Mouse (Mus musculus) hindbrain, postnatal 0 days (tissue): ENCODE measurements at regions not wholly inside any gene's neighbourhood (a gene's known extent, or its start where the extent isn't known, plus 50 kb on each side); places are given as distances from the start of the nearest gene placed in this dataset.

Source experiments
- ATAC-seq: fragments of 200-750 bp; cut with Nextera tagmentation; 2 replicates; pipeline ENCODE4 v1.8.0; 2017; ENCODE audit warnings: mild to moderate bottlenecking, moderate TSS enrichment, moderate library complexity
- DNase-seq: peaks from one replicate; pipeline ENCODE4 v3.0.0-alpha.2; 2015; ENCODE audit warnings: low spot score
- H3K27ac ChIP-seq: fragments of 300-500 bp; sonication (generic); 2 replicates; pipeline ENCODE4 v1.5.1; 2014; ENCODE audit warnings: mild to moderate bottlenecking
- H3K27me3 ChIP-seq: fragments of 300-500 bp; sonication (generic); 2 replicates; pipeline ENCODE4 v1.6.1; 2014; ENCODE audit warnings: low read length, mixed read lengths; ENCODE audit not compliant: insufficient read depth
- H3K36me3 ChIP-seq: fragments of 300-500 bp; sonication (generic); 2 replicates; pipeline ENCODE4 v1.6.1; 2014; ENCODE audit warnings: low read length, mixed read lengths; ENCODE audit not compliant: insufficient read depth
- H3K4me1 ChIP-seq: fragments of 300-500 bp; sonication (generic); 2 replicates; pipeline ENCODE4 v1.6.1; 2014; ENCODE audit warnings: antibody characterized with exemption, low read length, mixed read lengths; ENCODE audit not compliant: insufficient read depth
- H3K4me2 ChIP-seq: fragments of 300-500 bp; sonication (generic); 2 replicates; pipeline ENCODE4 v1.6.1; 2014; ENCODE audit warnings: low read depth, mild to moderate bottlenecking, low read length, moderate library complexity, mixed read lengths
- H3K4me3 ChIP-seq: fragments of 300-500 bp; sonication (generic); 2 replicates; pipeline ENCODE4 v1.5.1; 2014; ENCODE audit warnings: low read length
- H3K9ac ChIP-seq: fragments of 300-500 bp; sonication (generic); replicated peaks from 2 replicates; pipeline ENCODE4 v1.6.1; 2014; ENCODE audit warnings: mild to moderate bottlenecking, low read length, moderate library complexity, mixed read lengths
- H3K9me3 ChIP-seq: fragments of 300-500 bp; sonication (generic); 2 replicates; pipeline ENCODE4 v1.6.1; 2016; ENCODE audit warnings: low read length, mixed read lengths
- CTCF ChIP-seq: IDR thresholded peaks from 2 replicates; pipeline ENCODE4 v1.5.1; 2016; ENCODE audit warnings: antibody characterized with exemption, control low read depth, low read depth
- WGBS: fragments of 180-500 bp; shearing (Covaris S2); extraction: QIAGEN DNeasy Blood & Tissue Kit; methylation state at CpG from one replicate; pipeline ENCODE4 v1.1.7; 2014; 5-methylcytosine and 5-hydroxymethylcytosine counted together

DNA sequence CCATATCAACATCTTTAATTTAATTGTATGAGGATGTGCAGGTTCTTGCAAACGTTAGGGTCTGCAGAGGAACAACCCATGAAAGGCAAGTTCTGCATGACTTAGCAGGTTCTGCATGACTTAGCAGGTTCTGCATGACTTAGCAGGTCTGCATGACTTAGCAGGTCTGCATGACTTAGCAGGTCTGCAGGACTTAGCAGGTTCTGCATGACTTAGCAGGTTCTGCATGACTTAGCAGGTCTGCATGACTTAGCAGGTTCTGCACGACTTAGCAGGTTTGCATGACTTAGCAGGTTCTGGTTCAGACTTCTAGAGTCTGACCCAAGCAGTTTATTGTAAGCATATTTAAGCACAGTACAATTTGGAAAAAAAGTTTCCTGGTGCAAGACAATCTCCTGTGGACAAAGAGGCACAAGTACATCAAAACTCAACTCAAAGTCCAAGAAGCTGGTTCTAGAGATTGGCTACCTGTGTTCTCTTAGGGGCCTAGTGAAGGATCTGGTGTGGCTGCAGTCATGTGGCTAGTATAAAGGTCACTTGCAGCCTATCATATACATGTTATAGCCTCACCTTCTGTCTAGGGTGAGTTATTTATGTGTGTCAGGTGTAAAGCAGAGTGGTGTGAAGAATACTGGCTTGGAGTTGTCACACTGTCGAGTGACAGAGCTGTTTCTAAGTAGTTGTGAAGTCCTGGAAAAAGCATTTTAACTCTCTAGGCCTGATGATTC is 50.5 kb upstream of the Prdx6 start:
- H3K36me3 ChIP-seq = no peaks in the 10 kb centered on the region
- 38% methylated on average over 3 of the region's 3 CpGs for WGBS
- TF ChIP-seq CTCF = no peak
- ATAC-seq (no peak), DNase-seq (no peak)
- no peak overlapping the region for H3K4me3 ChIP-seq
- no peaks in the 10 kb centered on the region for H3K9me3 ChIP-seq
- H3K9ac ChIP-seq = no peak overlapping the region
- no peak overlapping the region for H3K4me2 ChIP-seq
- H3K27ac ChIP-seq = no peak overlapping the region
- no peaks in the 10 kb centered on the region for H3K4me1 ChIP-seq
- no peaks in the 10 kb centered on the region for H3K27me3 ChIP-seq

DNA sequence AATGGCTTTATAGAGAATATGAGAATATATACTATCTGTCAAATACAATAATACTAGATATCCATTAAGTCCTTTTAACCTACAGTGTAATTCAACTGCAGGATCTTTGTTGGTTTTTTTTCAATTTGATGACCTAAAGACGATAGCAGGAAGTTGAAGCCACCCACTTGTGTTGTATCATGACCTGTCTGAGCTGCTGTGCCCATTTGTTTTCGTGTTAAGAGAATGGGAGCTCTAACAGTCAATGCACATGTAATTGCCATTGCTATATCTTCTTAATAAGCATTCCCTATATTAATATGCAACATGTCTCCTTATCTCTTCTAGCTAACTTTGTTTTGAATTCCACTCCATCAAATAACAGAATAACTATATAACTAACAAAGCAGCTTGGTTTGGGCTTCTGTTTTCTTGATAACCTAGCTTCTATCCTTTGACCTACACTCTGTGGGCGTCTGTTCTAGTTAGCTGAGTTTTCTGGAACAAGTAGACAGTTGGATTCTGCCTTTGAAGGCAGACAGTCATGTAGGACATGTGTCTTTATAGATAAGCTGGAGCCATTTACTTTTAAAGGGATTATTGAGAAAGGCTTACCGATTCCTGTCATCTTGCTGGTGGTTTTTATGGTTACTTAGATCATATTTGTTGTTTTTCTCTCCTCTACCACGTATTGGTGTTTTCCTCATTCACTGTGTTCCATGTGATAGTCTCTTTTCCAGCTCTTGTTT is 55.9 kb upstream of the Prdx6 start:
- ATAC-seq (no peak), DNase-seq (no peak)
- no peaks in the 10 kb centered on the region for H3K4me1 ChIP-seq
- H3K27me3 ChIP-seq = no peaks in the 10 kb centered on the region
- 71% methylated on average over 5 of the region's 5 CpGs for WGBS
- no peak for TF ChIP-seq CTCF
- H3K36me3 ChIP-seq = no peaks in the 10 kb centered on the region
- no peak overlapping the region for H3K4me2 ChIP-seq
- no peak overlapping the region for H3K9ac ChIP-seq
- H3K9me3 ChIP-seq = no peaks in the 10 kb centered on the region
- no peak overlapping the region for H3K27ac ChIP-seq
- H3K4me3 ChIP-seq = no peak overlapping the region

DNA sequence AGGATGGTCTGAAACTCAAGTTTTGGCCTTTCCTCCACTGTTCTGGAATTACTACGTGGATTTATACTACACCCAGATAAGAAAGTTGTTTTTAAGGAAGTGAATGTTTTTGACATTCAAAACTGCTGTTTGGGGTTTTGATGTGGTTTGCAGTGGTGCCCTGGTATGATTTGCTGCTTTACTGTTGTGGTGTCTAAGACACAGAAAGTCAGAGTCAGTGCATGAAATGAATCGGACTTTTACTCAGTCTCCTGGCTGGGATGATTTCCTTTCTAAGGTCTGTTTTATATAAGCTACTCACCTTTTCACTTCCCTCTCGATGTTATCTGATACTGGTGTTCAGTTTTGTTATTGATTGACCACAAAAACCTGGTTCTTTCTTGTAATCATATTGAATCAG is 58.2 kb upstream of the Prdx6 start:
- no peaks in the 10 kb centered on the region for H3K27me3 ChIP-seq

DNA sequence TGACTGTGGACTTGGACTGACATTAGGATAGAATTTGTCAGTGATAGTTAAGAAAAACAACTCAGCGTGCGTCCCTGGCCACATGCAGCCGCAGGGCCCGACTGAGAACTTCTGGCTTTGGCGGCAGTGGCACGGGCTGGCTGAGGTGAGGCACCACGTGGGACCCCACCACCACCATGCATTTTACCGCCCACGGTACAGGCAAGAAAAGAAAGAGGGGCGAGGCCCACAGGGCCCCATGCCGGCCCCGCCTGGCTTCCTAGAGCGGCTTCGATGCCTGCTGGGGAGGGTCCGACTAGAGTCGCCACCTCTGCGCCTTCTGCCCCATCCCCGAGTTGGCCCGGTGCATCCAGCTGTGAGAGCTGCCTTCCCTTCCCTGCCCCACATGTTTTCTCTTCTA is 63.1 kb upstream of the Prdx6 start:
- H3K4me2 ChIP-seq = no peak overlapping the region
- TF ChIP-seq CTCF = no peak
- no peak for DNase-seq
- no peaks in the 10 kb centered on the region for H3K27me3 ChIP-seq
- WGBS = 61% methylated on average over 19 of the region's 19 CpGs
- H3K9ac ChIP-seq = no peak overlapping the region
- H3K9me3 ChIP-seq = no peaks in the 10 kb centered on the region
- no peaks in the 10 kb centered on the region for H3K36me3 ChIP-seq
- no peak overlapping the region for H3K27ac ChIP-seq
- ATAC-seq = no peak
- no peaks in the 10 kb centered on the region for H3K4me1 ChIP-seq
- no peak overlapping the region for H3K4me3 ChIP-seq

More for the DNA sequence above, 58.2 kb upstream of the Prdx6 start:
- Histone ChIP-seq H3K27ac (no peak overlapping the region), H3K4me2 (no peak overlapping the region), H3K9ac (no peak overlapping the region), H3K36me3 (no peaks in the 10 kb centered on the region), H3K9me3 (no peaks in the 10 kb centered on the region), H3K4me3 (no peak overlapping the region), H3K4me1 (no peaks in the 10 kb centered on the region)
- ATAC-seq (no peak), DNase-seq (no peak)
- 86% methylated on average over 3 of the region's 3 CpGs for WGBS
- no peak for TF ChIP-seq CTCF

DNA sequence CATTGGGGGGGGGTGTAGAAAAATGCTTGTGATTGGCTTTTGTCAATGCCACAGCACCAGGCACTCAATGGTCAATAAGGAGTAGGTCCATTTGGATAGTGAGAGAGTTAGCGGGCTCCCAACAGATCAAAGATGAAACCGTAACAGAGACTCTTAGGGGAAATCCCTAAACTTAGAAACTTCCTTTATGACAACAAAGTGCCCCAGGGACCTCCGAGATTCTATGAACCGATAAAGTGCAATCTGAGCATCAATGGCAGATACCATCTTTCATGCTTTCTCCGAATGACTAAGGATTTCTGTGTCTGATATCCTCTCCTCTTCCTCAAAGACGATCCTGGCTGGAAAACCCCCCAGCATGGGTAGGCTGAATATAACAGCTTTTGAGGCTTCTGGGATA is 70.7 kb upstream of the Prdx6 start:
- 89% methylated on average over 6 of the region's 6 CpGs for WGBS
- no peaks in the 10 kb centered on the region for H3K4me1 ChIP-seq
- DNase-seq = no peak
- H3K9ac ChIP-seq = no peak overlapping the region
- H3K27me3 ChIP-seq = no peaks in the 10 kb centered on the region
- H3K4me3 ChIP-seq = no peak overlapping the region
- TF ChIP-seq CTCF = no peak
- ATAC-seq = no peak
- no peak overlapping the region for H3K27ac ChIP-seq
- H3K36me3 ChIP-seq = no peaks in the 10 kb centered on the region
- no peak overlapping the region for H3K4me2 ChIP-seq
- no peaks in the 10 kb centered on the region for H3K9me3 ChIP-seq

- Histone ChIP-seq H3K9me3 (no peaks in the 10 kb centered on the region), H3K36me3 (no peaks in the 10 kb centered on the region), H3K4me1 (no peaks in the 10 kb centered on the region), H3K4me3 (no peak overlapping the region), H3K27ac (no peak overlapping the region), H3K4me2 (no peak overlapping the region), H3K9ac (no peak overlapping the region), H3K27me3 (no peaks in the 10 kb centered on the region)
- no peak for ATAC-seq
- 75% methylated on average over 1 of the region's 1 CpGs for WGBS
- DNase-seq = no peak
- no peak for TF ChIP-seq CTCF
Measured at GRCm38 (mm10) chr1:161329218-161329617, 66.0 kb upstream of the Tnfsf4 start.

- Histone ChIP-seq H3K4me2 (no peak overlapping the region), H3K36me3 (no peaks in the 10 kb centered on the region), H3K4me1 (no peaks in the 10 kb centered on the region), H3K4me3 (no peak overlapping the region), H3K27ac (no peak overlapping the region), H3K27me3 (no peaks in the 10 kb centered on the region), H3K9me3 (no peaks in the 10 kb centered on the region), H3K9ac (no peak overlapping the region)
- no peak for TF ChIP-seq CTCF
- WGBS = 64% methylated on average over 3 of the region's 3 CpGs
- DNase-seq (no peak), ATAC-seq (no peak)
Measured at GRCm38 (mm10) chr1:161333151-161333550, 62.1 kb upstream of the Tnfsf4 start.
